Mouse (Mus musculus) CD4-positive naive resting alpha-beta T cell, adult 57 days (primary cell): ENCODE results near the gene Nxph3. TPM values are rescaled to one million over a fixed set of nuclear protein-coding genes. Genes with fewer than 3 reads are reported as not detected.

Experiments used
- total RNA-seq: library from RNA; stranded (reverse); gene quantifications from one replicate; pipeline ENCODE4 v1.2.4, GENCODE M21; 2023

Gene Nxph3
- total RNA-seq = not detected

GRCm38 (mm10) chr11:95514298-95514861 lies at the start of gene Nxph3:
Gene Nxph3 (minus strand): TSS chr11:95514570.

Other genes starting within 250 kb of the Nxph3 start
- 112 TPM for gene Kat7, start 204.3 kb downstream of the Nxph3 start, total RNA-seq
- gene Fam117a, start 177.6 kb downstream of the Nxph3 start, total RNA-seq = 82.5 TPM
- gene Slc35b1, start 129.9 kb downstream of the Nxph3 start, total RNA-seq = 63.4 TPM
- gene Spop, start 100.5 kb downstream of the Nxph3 start, total RNA-seq = 98.4 TPM
- not detected for gene Ngfr, start 73.2 kb upstream of the Nxph3 start, total RNA-seq
- gene Phb, start 152.4 kb upstream of the Nxph3 start, total RNA-seq = 51.4 TPM
- gene Zfp652, start 198.1 kb upstream of the Nxph3 start, total RNA-seq = 68.0 TPM
- gene B130006D01Rik, start 209.0 kb upstream of the Nxph3 start, total RNA-seq = 3.9 TPM